ENCODE assay signal across 23 mouse cellular contexts in genomic region chr8:8453944-8454343, GRCm38 (mm10).
DNase-seq lines count a peak whose midpoint lies in the region; ATAC-seq and TF ChIP-seq lines count a peak whose summit lies in the region.
"Had no signal": no experiment of that assay in that cellular context is flagged by ENCODE, and none has a peak within 500 bp of the region (broad histone marks: within the 10 kb centered on the region; RNA-seq: fewer than 3 reads in every experiment).

No protein-coding gene starts in this region.

- H3K4me3 ChIP-seq in embryonic fibroblast, embryonic 13.5 days (ENCODE audit: insufficient read depth, low read length): no peak overlapping the region
- no peak overlapping the region for H3K4me3 ChIP-seq in stomach, postnatal 0 days (ENCODE audit: low read depth, low read length)
- H3K4me3 ChIP-seq in liver, embryonic 12.5 days: no peak overlapping the region
- H3K4me3 ChIP-seq: forebrain, embryonic 10.5 days; gastrocnemius, adult 2 months; hindbrain, embryonic 12.5 days; hindbrain, embryonic 15.5 days had no signal

- H3K4me1 ChIP-seq in embryonic fibroblast, embryonic 13.5 days (ENCODE audit: control insufficient read depth, insufficient read depth, low read length): peaks cover 15% of the 10 kb centered on the region
- H3K4me1 ChIP-seq in stomach, postnatal 0 days (replicated peaks; ENCODE audit: control insufficient read depth, insufficient read depth): no peaks in the 10 kb centered on the region
- H3K4me1 ChIP-seq in liver, embryonic 12.5 days: no peaks in the 10 kb centered on the region
- H3K4me1 ChIP-seq: forebrain, embryonic 10.5 days; hindbrain, embryonic 12.5 days; hindbrain, embryonic 15.5 days had no signal

- H3K27me3 ChIP-seq in stomach, postnatal 0 days (ENCODE audit: control insufficient read depth, insufficient read depth, low read length): no peaks in the 10 kb centered on the region
- no peaks in the 10 kb centered on the region for H3K27me3 ChIP-seq in liver, embryonic 12.5 days (replicated peaks)
- H3K27me3 ChIP-seq: hindbrain, embryonic 12.5 days; hindbrain, embryonic 15.5 days had no signal

- H3K9me3 ChIP-seq in stomach, postnatal 0 days (ENCODE audit: control insufficient read depth, low read length): no peaks in the 10 kb centered on the region
- no peaks in the 10 kb centered on the region for H3K9me3 ChIP-seq in liver, embryonic 12.5 days (replicated peaks)
- H3K9me3 ChIP-seq: forebrain, embryonic 10.5 days; hindbrain, embryonic 12.5 days; hindbrain, embryonic 15.5 days had no signal

- no peaks in the 10 kb centered on the region for H3K36me3 ChIP-seq in stomach, postnatal 0 days (ENCODE audit: control insufficient read depth, insufficient read depth, low read length)
- no peaks in the 10 kb centered on the region for H3K36me3 ChIP-seq in liver, embryonic 12.5 days
- H3K36me3 ChIP-seq: forebrain, embryonic 10.5 days; hindbrain, embryonic 12.5 days; hindbrain, embryonic 15.5 days had no signal

- TF ChIP-seq POLR2A in embryonic fibroblast, embryonic 13.5 days (IDR thresholded peaks at IDR 0.05; ENCODE audit: low read depth, low read length): no peak

- H3K4me2 ChIP-seq in stomach, postnatal 0 days (replicated peaks; ENCODE audit: low read depth): no peak overlapping the region
- no peak overlapping the region for H3K4me2 ChIP-seq in liver, embryonic 12.5 days
- H3K4me2 ChIP-seq: heart, embryonic 11.5 days; hindbrain, embryonic 12.5 days; hindbrain, embryonic 15.5 days had no signal

- peak; percentile 78 for DNase-seq in 3134 (ENCODE audit: extremely low read depth, insufficient read length, low spot score)
- DNase-seq in Muller cell, postnatal 12 days (ENCODE audit: inconsistent ontology term): peak; percentile 42
- no peak for DNase-seq in stomach, postnatal 0 days (ENCODE audit: low spot score)
- no peak for DNase-seq in natural killer cell, adult 2 months (ENCODE audit: low spot score in 2 of 2)
- no peak for DNase-seq in layer of hippocampus, postnatal 25 days (ENCODE audit: extremely low spot score in 1 of 2, low spot score in 1 of 2)
- DNase-seq: adrenal gland, adult 8-10 months; adrenal gland, postnatal 25 days; cerebellum, adult 11-12 months; cerebellum, adult 8-10 months; cerebellum, postnatal 10 days; cerebellum, postnatal 36 days; forebrain, postnatal 0 days; gastrocnemius, adult 2 months; gastrocnemius, postnatal 14 days; heart, adult 11 months had no signal

- whole genome bisulfite sequencing in stomach, postnatal 0 days: 59% methylated on average over 6 of the region's 6 CpGs
- 70% methylated on average over 6 of the region's 6 CpGs for WGBS in liver, embryonic 12.5 days (ENCODE audit: insufficient replicate concordance)

- 0 out of 2 replicates have a peak, but pooled peaks have one; percentile 51 for ATAC-seq in stomach, postnatal 0 days (ENCODE audit: low FRiP score, low TSS enrichment)
- no peak for ATAC-seq in liver, embryonic 12.5 days
- ATAC-seq: activated CD4-positive, CD25-positive, alpha-beta regulatory T cell, adult 4 months; forebrain, embryonic 14.5 days; forebrain, postnatal 0 days had no signal

- no peak for TF ChIP-seq CTCF in embryonic fibroblast, embryonic 13.5 days (IDR thresholded peaks at IDR 0.05; ENCODE audit: borderline replicate concordance, insufficient read depth, low read length)
- no peak for TF ChIP-seq CTCF in stomach, postnatal 0 days (IDR thresholded peaks at IDR 0.05; ENCODE audit: low read depth)

- TF ChIP-seq EP300 in stomach, postnatal 0 days (optimal IDR thresholded peaks at IDR 0.05): no peak

- peak overlapping the region; percentile 77 for H3K27ac ChIP-seq in embryonic fibroblast, embryonic 13.5 days (ENCODE audit: insufficient read depth, low read length)
- H3K27ac ChIP-seq in stomach, postnatal 0 days (replicated peaks): no peak overlapping the region
- no peak overlapping the region for H3K27ac ChIP-seq in liver, embryonic 12.5 days
- H3K27ac ChIP-seq: forebrain, embryonic 10.5 days; gastrocnemius, adult 2 months; hindbrain, embryonic 12.5 days; hindbrain, embryonic 15.5 days had no signal

- no peak overlapping the region for H3K9ac ChIP-seq in stomach, postnatal 0 days (ENCODE audit: low read length)
- H3K9ac ChIP-seq in liver, embryonic 12.5 days: no peak overlapping the region
- H3K9ac ChIP-seq: forebrain, postnatal 0 days; hindbrain, embryonic 12.5 days; hindbrain, embryonic 15.5 days had no signal

Comparison
In these comparisons a context has a peak if more than half of its experiments do, and no peak if none do; other contexts are left out.
1. DNase-seq: peak in 3134 (single experiment) and Muller cell, postnatal 12 days (single experiment); none in stomach, postnatal 0 days (single experiment), natural killer cell, adult 2 months (0 of 2) and layer of hippocampus, postnatal 25 days (0 of 2).